Mouse (Mus musculus) embryonic facial prominence, embryonic 12.5 days (tissue): ENCODE measurements around the gene Elk4. TPM values are rescaled to one million over a fixed set of nuclear protein-coding genes. Genes with fewer than 3 reads are reported as not detected.

ENCODE experiments used
- ATAC-seq: fragments of 200-750 bp; cut with Nextera tagmentation; 2 replicates; pipeline ENCODE4 v1.8.0; 2017; ENCODE audit not compliant: insufficient number of reproducible peaks, insufficient read depth, low FRiP score, low TSS enrichment
- H3K27ac ChIP-seq: fragments of 300-500 bp; sonication (generic); 2 replicates; pipeline ENCODE4 v1.5.1; 2016; ENCODE audit warnings: mild to moderate bottlenecking
- H3K27me3 ChIP-seq: fragments of 300-500 bp; sonication (generic); 2 replicates; pipeline ENCODE4 v1.6.1; 2016; ENCODE audit warnings: mild to moderate bottlenecking, moderate library complexity
- H3K36me3 ChIP-seq: fragments of 300-500 bp; sonication (generic); 2 replicates; pipeline ENCODE4 v1.6.1; 2016; ENCODE audit warnings: mild to moderate bottlenecking
- H3K4me1 ChIP-seq: fragments of 300-500 bp; sonication (generic); 2 replicates; pipeline ENCODE4 v1.6.1; 2016
- H3K4me2 ChIP-seq: fragments of 300-500 bp; sonication (generic); replicated peaks from 2 replicates; pipeline ENCODE4 v1.6.1; 2016; ENCODE audit warnings: mild to moderate bottlenecking, moderate library complexity
- H3K4me3 ChIP-seq: fragments of 300-500 bp; sonication (generic); 2 replicates; pipeline ENCODE4 v1.5.1; 2016; ENCODE audit warnings: mild to moderate bottlenecking
- H3K9ac ChIP-seq: fragments of 300-500 bp; sonication (generic); 2 replicates; pipeline ENCODE4 v1.6.1; 2016; ENCODE audit warnings: mild to moderate bottlenecking, moderate library complexity
- H3K9me3 ChIP-seq: fragments of 300-500 bp; sonication (generic); 2 replicates; pipeline ENCODE4 v1.6.1; 2016; ENCODE audit warnings: mild to moderate bottlenecking, moderate library complexity
- WGBS: fragments of 180-500 bp; shearing (Covaris S2); methylation state at CpG from one replicate; pipeline ENCODE4 v1.1.7; 2016; 5-methylcytosine and 5-hydroxymethylcytosine counted together
- polyA plus RNA-seq: library from polyadenylated mRNA; unstranded; fragments of >200 nt; fragmentation: Nextera tagmentation; extraction: Ambion mirVana; gene quantifications from 2 replicates; pipeline ENCODE4 v1.2.1, GENCODE M21; 2016

Gene Elk4
- polyA plus RNA-seq, 1 experiment from 2014 or later = 18.1 TPM

DNA sequence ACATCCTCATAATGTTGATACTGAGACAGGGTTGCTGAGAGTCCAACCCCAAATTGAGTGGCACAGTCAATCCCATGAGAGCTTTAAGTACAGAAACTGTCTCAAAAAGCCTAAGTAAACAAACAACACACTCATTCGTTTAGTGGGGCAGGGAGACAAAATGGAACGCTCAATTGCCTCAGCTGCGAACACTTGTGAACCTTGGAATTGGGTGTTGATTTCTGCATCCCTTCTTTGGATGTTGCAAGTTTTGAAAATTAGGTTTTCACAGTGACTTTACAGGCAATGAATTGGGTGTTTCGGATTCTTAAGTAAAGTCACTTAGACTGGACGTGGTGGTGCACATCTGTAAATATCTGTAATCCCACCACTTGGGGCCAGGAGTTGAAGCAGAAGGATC lies 686 bp upstream of the Elk4 start:
- no peak for ATAC-seq
- Histone ChIP-seq H3K27ac (peak overlapping the region; percentile 98; the same call in 1 of the 2 replicates), H3K4me3 (peak overlapping the region; percentile 85), H3K4me1 (peaks cover 21% of the 10 kb centered on the region), H3K9ac (no peak overlapping the region), H3K36me3 (no peaks in the 10 kb centered on the region), H3K4me2 (peak overlapping the region; percentile 63), H3K27me3 (no peaks in the 10 kb centered on the region), H3K9me3 (no peaks in the 10 kb centered on the region)
- 31% methylated on average over 5 of the region's 5 CpGs for WGBS

DNA sequence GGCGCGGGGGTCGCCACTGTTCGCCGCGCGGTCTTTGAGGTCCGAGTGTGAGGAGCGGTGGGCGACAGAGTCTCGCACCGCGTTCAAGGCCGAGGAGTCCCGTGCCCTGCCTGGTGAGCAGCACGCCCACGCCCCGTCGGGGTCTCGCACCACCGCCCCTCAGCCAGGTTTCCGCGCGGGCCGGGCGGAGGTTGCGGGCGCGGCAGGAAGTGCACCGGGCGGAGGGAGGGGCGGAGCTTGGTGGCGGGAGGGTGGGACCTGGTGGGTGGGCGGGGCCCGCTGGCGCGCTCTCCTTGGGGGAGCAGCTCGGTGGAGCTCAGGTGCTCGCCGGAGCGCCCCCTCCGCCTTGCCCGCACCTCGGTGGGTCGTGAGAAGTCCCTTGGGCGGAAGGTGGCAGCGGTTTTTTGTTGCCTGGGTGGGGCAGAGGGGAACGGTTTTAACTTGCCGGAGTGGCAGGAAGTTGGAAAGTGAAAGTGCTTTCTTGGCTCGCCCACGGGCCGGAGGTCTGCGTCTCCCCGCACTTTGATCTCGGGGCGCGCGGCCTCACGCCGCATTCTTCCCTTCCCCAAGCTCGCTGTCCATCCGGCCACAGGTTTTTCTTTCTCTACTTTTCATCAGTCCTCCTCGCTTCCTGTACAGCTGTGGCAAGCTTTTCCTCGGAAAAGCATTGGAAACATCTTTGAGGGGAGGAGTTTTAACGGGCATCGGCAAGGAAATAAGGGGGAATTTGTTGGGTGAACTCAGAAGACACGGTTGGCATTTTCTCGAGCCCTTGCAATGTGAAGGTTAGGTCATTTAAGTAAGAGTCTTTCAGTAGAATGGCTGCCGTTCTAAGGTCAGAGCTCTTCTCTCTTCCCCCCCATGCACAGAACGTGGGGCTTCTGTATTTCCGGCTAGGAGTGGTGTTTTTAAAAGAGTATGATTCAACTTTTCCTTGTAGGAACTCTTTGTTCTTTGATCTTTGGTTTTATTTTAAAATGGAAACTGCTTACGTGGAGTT lies 721 bp downstream of the Elk4 start:
- 1% methylated on average over 71 of the region's 72 CpGs for WGBS
- Histone ChIP-seq H3K4me2 (peak overlapping the region; percentile 63), H3K4me1 (peaks cover 21% of the 10 kb centered on the region), H3K36me3 (no peaks in the 10 kb centered on the region), H3K9ac (peak overlapping the region; percentile 87), H3K27me3 (no peaks in the 10 kb centered on the region), H3K27ac (peak overlapping the region; percentile 98), H3K4me3 (peak overlapping the region; percentile 85), H3K9me3 (no peaks in the 10 kb centered on the region)
- peak; percentile 84 for ATAC-seq

DNA sequence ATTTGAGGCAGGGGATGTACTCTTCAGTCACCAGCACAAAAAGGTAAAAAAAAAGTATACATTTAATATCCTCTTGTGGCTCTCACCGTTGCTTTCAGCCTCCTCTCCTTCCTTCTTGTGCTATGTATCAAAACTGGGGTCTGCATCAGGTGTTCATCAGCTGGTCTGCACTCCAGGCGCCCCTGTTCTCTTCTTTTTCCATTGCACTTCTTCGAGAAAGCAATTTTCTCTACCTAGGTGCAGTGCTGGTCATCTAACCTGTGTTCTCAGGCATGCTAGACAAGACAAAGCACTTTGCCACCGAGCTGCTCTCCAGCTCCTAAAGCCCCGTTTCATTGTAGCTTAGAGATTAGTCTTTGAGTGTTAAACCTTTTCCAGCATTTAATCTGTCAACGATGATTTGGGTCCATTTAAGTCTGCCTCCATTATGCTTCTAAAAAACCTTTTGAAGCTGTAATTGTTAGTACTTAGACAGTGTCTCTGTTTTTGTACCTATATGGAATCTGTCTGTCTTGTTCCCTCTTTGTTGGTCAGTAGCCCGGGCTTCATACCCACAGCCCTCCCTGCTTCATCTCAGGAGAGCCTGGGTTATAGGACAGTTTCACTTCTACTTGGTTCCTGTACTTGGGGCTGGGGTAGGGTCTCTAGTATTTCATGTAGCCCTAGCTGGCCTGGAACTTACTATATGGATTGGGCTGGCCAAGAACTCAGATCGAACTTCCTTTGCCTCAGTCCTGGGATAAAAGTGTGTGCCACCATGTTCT lies 1.7 kb downstream of the Elk4 start:
- Histone ChIP-seq H3K9me3 (no peaks in the 10 kb centered on the region), H3K27ac (no peak overlapping the region), H3K4me2 (peak overlapping the region; percentile 63), H3K4me1 (peaks cover 18% of the 10 kb centered on the region), H3K36me3 (0 out of 2 replicates have a peak, but pooled peaks cover under 1% of the 10 kb centered on the region), H3K27me3 (no peaks in the 10 kb centered on the region), H3K4me3 (peak overlapping the region; percentile 85), H3K9ac (peak overlapping the region; percentile 87)
- 47% methylated on average over 8 of the region's 8 CpGs for WGBS
- no peak for ATAC-seq

DNA sequence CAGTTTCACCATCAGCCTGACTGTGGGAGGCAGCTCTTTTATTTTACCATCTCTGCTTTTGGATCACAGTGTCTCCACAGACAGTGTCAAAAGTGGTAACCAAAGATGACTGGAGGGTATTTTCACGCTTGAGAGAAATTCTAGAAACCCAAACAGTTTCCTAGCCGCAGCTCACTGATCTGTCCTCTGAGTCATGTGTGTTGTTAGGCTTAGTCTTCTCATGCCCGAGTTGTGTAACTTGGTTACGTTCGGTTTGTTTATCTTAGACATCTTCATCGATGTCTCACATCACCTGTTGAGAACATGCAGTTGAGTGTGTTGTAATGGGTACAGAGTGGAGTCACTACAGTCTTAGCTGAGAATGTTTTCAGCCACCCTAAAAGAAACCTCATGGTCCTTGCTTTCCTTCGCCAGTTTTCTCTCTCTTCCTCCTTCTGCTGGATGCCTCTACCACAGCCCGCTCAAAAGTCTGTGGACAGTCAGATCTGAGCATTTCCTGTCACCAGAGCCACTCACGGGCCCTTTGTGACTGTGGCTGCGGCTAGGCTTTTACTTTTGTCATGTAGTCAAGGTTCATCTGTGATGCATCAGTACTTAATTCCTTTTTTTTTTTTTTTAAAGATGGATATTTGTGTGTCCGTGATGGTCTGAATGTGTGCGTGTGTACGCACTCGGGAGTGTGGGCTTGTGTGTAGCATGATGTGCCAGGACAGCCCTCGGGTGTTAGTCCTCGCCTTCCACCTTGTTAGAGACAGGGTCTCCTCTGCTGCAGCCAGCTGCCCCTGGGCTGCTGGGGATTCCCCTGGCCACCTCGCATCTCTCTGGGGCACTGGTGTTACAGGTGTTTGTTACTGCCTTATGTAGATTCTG lies 3.5 kb downstream of the Elk4 start:
- Histone ChIP-seq H3K27ac (no peak overlapping the region), H3K27me3 (no peaks in the 10 kb centered on the region), H3K4me1 (peaks cover 16% of the 10 kb centered on the region), H3K9me3 (no peaks in the 10 kb centered on the region), H3K9ac (no peak overlapping the region), H3K4me3 (no peak overlapping the region), H3K4me2 (no peak overlapping the region), H3K36me3 (peaks cover 16% of the 10 kb centered on the region)
- 83% methylated on average over 17 of the region's 17 CpGs for WGBS
- no peak for ATAC-seq

DNA sequence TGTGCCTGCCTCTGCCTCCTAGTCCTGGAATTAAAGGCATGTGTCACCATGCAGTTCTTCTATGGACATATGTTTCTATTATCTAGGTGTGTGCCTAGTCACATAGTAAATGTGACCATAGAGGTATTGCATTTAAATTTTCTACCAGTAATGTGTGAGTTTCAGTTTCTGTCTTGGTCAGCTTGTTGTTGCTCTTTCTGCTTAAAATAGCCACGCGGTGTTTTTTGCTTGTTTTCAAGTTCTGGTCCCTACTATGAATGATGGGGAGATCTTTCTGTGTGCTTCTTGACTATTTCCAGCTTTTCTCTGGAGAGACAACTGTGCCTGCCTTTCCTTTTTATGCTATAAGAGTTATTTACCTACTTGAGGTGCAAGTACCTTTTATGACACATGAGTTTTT lies 4.4 kb downstream of the Elk4 start:
- Histone ChIP-seq H3K4me1 (peaks cover 12% of the 10 kb centered on the region), H3K9me3 (no peaks in the 10 kb centered on the region), H3K27ac (no peak overlapping the region), H3K4me3 (no peak overlapping the region), H3K4me2 (no peak overlapping the region), H3K27me3 (no peaks in the 10 kb centered on the region), H3K9ac (no peak overlapping the region), H3K36me3 (peaks cover 20% of the 10 kb centered on the region)
- 80% methylated on average over 2 of the region's 2 CpGs for WGBS
- no peak for ATAC-seq

DNA sequence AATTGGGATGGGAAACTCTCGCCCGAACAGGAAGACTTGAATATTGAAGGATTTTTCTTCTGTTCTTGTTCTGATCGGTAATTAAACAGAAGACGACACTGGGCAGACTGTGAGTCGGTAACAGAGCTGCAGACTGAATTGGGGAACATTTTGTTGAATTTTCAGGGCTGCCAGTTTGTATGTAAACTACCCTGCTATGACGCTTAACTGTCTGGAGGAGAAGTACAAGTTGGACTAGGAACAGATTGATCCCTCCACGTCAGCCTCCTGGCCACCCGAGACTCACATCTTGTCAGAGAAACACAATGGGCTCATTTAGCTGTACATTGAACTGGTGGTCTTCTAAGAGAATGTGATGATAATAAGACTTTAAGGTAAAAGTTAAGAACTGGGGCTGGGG lies 5.5 kb downstream of the Elk4 start:
- Histone ChIP-seq H3K9me3 (no peaks in the 10 kb centered on the region), H3K9ac (no peak overlapping the region), H3K36me3 (peaks cover 30% of the 10 kb centered on the region), H3K27me3 (no peaks in the 10 kb centered on the region), H3K4me2 (no peak overlapping the region), H3K27ac (no peak overlapping the region), H3K4me1 (peaks cover 12% of the 10 kb centered on the region), H3K4me3 (no peak overlapping the region)
- no peak for ATAC-seq
- 83% methylated on average over 8 of the region's 8 CpGs for WGBS

DNA sequence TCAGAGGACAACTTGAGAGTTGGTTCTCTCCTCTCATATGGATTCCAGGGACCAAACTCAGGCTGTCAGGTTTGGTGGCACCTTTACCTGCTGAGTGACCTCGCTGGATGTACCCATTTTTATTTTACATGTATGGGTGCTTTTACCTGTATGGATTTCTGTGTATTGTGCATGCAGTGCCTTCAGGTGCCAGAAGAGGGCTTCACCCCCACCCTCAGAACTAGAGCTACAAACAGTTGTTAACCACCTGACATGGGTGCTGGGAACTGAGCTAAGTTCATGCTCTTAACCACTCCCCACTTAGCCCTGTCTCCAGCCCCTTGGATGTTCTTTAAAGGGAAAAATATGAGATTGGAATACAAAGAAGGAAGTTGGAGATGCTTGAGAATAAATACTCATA lies 7.4 kb downstream of the Elk4 start:
- peaks cover 46% of the 10 kb centered on the region for H3K36me3 ChIP-seq
- no peaks in the 10 kb centered on the region for H3K27me3 ChIP-seq
- no peak overlapping the region for H3K27ac ChIP-seq
- no peak overlapping the region for H3K4me2 ChIP-seq
- no peak for ATAC-seq
- no peaks in the 10 kb centered on the region for H3K9me3 ChIP-seq
- H3K4me1 ChIP-seq = peaks cover 4% of the 10 kb centered on the region
- WGBS = 91% methylated on average over 1 of the region's 1 CpGs
- H3K4me3 ChIP-seq = no peak overlapping the region
- H3K9ac ChIP-seq = no peak overlapping the region

DNA sequence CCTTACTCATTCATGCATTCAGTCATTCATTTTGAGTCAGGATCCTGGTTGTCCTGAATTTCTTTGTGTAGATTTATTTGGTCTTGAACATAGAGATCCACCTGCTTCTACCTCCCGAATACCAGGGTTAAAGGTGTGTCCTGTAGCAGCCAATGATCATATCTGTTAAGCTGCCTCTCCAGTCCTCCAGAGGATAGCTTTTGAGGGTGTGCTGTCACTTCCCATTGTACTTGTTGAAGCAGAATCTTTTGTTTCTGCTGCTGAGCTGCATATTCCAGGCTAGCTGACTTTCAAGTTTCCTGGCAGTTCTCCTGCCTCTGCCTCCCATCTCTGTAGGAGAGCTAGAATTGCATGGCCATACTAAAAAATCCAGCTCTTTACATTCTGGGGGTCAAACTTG lies 9.3 kb downstream of the Elk4 start:
- Histone ChIP-seq H3K4me2 (no peak overlapping the region), H3K4me3 (no peak overlapping the region), H3K9ac (no peak overlapping the region), H3K27me3 (no peaks in the 10 kb centered on the region), H3K36me3 (peaks cover 58% of the 10 kb centered on the region), H3K4me1 (no peaks in the 10 kb centered on the region), H3K27ac (no peak overlapping the region), H3K9me3 (no peaks in the 10 kb centered on the region)
- ATAC-seq = no peak
- 93% methylated on average over 1 of the region's 1 CpGs for WGBS

DNA sequence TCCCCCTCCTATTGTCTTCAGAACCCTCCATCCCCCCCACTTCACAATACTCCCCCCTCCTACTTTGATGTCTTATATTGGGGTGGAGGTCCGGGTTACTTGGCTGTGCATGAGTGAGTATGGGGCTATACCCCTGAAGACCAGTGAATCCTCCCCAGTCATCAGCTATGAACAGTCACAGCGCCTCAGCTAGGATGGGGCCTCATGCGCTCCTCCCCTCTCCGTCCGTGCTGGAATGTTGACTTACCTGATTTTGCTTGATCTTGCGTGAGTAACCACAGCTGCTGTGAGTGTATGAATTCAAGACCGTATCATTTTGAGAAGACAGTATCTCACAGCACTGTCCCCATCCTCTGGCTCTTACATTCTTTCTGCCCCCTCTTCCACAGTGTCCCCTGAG lies 12.5 kb downstream of the Elk4 start:
- Histone ChIP-seq H3K9me3 (no peaks in the 10 kb centered on the region), H3K4me3 (no peak overlapping the region), H3K4me2 (no peak overlapping the region), H3K9ac (no peak overlapping the region), H3K4me1 (no peaks in the 10 kb centered on the region), H3K27me3 (no peaks in the 10 kb centered on the region), H3K36me3 (peaks cover 67% of the 10 kb centered on the region), H3K27ac (no peak overlapping the region)
- ATAC-seq = 0 out of 2 replicates have a peak, but pooled peaks have one; percentile 56
- WGBS = 83% methylated on average over 7 of the region's 7 CpGs

DNA sequence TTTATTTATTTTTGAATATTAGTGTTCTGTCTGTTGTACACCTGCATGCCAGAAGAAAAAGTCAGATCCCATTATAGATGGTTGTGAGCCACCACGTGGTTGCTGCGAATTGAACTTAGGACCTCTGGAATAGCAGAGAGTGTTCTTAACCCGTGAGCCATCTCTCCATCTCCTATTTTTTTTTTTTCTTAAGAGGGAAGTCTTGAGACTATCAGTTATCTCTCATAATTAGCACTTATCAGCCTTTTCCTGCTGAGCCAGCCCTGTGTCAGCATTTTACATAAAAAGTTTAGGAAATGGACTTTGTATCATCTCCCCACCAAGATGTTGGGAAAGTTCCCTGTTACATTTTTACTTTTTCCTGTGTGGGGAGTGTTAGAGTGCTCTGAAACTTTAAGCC lies 14.7 kb downstream of the Elk4 start:
- no peak overlapping the region for H3K27ac ChIP-seq
- ATAC-seq = no peak
- H3K9me3 ChIP-seq = no peaks in the 10 kb centered on the region
- 81% methylated on average over 3 of the region's 3 CpGs for WGBS
- no peak overlapping the region for H3K4me2 ChIP-seq
- no peaks in the 10 kb centered on the region for H3K4me1 ChIP-seq
- no peak overlapping the region for H3K4me3 ChIP-seq
- H3K36me3 ChIP-seq = peaks cover 69% of the 10 kb centered on the region
- H3K9ac ChIP-seq = no peak overlapping the region
- H3K27me3 ChIP-seq = no peaks in the 10 kb centered on the region

DNA sequence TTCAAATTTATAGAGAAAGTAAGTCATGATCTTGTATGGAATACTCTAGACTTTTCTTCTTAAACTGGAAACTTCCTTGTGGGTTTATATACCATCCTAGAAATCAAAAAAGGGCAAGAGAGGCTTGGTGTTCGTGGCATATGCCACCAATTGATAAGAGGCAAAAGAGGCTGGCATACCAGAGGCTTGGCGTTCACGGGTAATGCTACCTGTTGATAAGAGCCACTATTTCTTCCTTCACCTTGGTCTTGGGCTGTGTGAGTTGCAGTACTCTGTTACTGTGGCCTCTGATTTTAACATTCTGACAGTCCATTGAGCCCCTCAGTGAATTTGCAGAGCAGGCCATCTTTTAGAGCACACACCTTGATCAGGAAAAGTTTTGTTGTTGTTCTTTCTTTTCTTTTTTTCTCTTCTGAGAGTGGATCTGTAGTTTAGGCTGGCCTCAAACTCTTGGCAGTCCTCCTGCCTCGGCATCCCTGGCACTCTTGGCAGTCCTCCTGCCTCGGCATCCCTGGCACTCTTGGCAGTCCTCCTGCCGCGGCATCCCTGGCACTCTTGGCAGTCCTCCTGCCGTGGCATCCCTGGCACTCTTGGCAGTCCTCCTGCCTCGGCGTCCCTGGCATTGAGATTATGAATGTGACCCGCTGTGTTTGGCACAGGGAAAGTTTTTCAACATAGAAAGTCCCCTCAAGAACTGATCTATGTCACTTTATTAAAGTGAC lies 19.7 kb downstream of the Elk4 start:
- no peak overlapping the region for H3K9ac ChIP-seq
- no peaks in the 10 kb centered on the region for H3K27me3 ChIP-seq
- no peaks in the 10 kb centered on the region for H3K9me3 ChIP-seq
- no peak for ATAC-seq
- H3K4me1 ChIP-seq = no peaks in the 10 kb centered on the region
- H3K4me2 ChIP-seq = no peak overlapping the region
- no peak overlapping the region for H3K27ac ChIP-seq
- peaks cover 59% of the 10 kb centered on the region for H3K36me3 ChIP-seq
- WGBS = 94% methylated on average over 11 of the region's 11 CpGs
- no peak overlapping the region for H3K4me3 ChIP-seq
